Mouse (Mus musculus): Measurements from ENCODE around the gene Cdyl2. TPM values are rescaled to one million over a fixed set of nuclear protein-coding genes. Genes with fewer than 3 reads are reported as not detected.

Cdyl2 gene
- polyA plus RNA-seq, 1 experiment, result 18.7 TPM

GRCm38 (mm10) chr8:116619221-116619620, 113.6 kb downstream of the Cdyl2 start:
- H3K9ac ChIP-seq (ENCODE audit: low read depth, poor library complexity, severe bottlenecking), result no peak overlapping the region
- TF ChIP-seq CTCF (IDR thresholded peaks at IDR 0.05; ENCODE audit: low read depth, low read length), result no peak
- TF ChIP-seq POLR2A (IDR thresholded peaks at IDR 0.05; ENCODE audit: insufficient read depth, low read length), result no peak
- no peak for TF ChIP-seq EP300 (IDR thresholded peaks at IDR 0.05; ENCODE audit: insufficient read depth, low read depth, low read length)
- no peak overlapping the region for H3K27ac ChIP-seq (ENCODE audit: insufficient read depth, low read length)
- H3K4me1 ChIP-seq (ENCODE audit: control insufficient read depth, insufficient read depth, low read length), result peaks cover 3% of the 10 kb centered on the region
- H3K4me3 ChIP-seq (ENCODE audit: low read depth, low read length), result no peak overlapping the region
- peaks cover 36% of the 10 kb centered on the region for H3K36me3 ChIP-seq (ENCODE audit: control insufficient read depth, insufficient read depth, low read length, poor library complexity, severe bottlenecking)
- no peaks in the 10 kb centered on the region for H3K9me3 ChIP-seq (replicated peaks; ENCODE audit: control insufficient read depth, insufficient read depth, low read length, poor library complexity, severe bottlenecking)
- no peaks in the 10 kb centered on the region for H3K27me3 ChIP-seq (ENCODE audit: control insufficient read depth, insufficient read depth, low read length, poor library complexity, severe bottlenecking)

- Histone ChIP-seq H3K9ac (ENCODE audit: low read depth, poor library complexity, severe bottlenecking) (no peak overlapping the region), H3K27me3 (ENCODE audit: control insufficient read depth, insufficient read depth, low read length, poor library complexity, severe bottlenecking) (no peaks in the 10 kb centered on the region), H3K9me3 (replicated peaks; ENCODE audit: control insufficient read depth, insufficient read depth, low read length, poor library complexity, severe bottlenecking) (no peaks in the 10 kb centered on the region), H3K4me3 (ENCODE audit: low read depth, low read length) (no peak overlapping the region), H3K27ac (ENCODE audit: insufficient read depth, low read length) (no peak overlapping the region), H3K36me3 (ENCODE audit: control insufficient read depth, insufficient read depth, low read length, poor library complexity, severe bottlenecking) (peaks cover 36% of the 10 kb centered on the region), H3K4me1 (ENCODE audit: control insufficient read depth, insufficient read depth, low read length) (peaks cover 3% of the 10 kb centered on the region)
- no peak for TF ChIP-seq CTCF (IDR thresholded peaks at IDR 0.05; ENCODE audit: low read depth, low read length)
- no peak for TF ChIP-seq EP300 (IDR thresholded peaks at IDR 0.05; ENCODE audit: insufficient read depth, low read depth, low read length)
- no peak for TF ChIP-seq POLR2A (IDR thresholded peaks at IDR 0.05; ENCODE audit: insufficient read depth, low read length)
Measured at GRCm38 (mm10) chr8:116618797-116619196, 114.0 kb downstream of the Cdyl2 start.

- no peak overlapping the region for H3K27ac ChIP-seq (ENCODE audit: insufficient read depth, low read length)
- H3K4me3 ChIP-seq (ENCODE audit: low read depth, low read length), result no peak overlapping the region
- H3K9ac ChIP-seq (ENCODE audit: low read depth, poor library complexity, severe bottlenecking), result no peak overlapping the region
- H3K27me3 ChIP-seq (ENCODE audit: control insufficient read depth, insufficient read depth, low read length, poor library complexity, severe bottlenecking), result no peaks in the 10 kb centered on the region
- H3K4me1 ChIP-seq (ENCODE audit: control insufficient read depth, insufficient read depth, low read length), result peaks cover 3% of the 10 kb centered on the region
- H3K36me3 ChIP-seq (ENCODE audit: control insufficient read depth, insufficient read depth, low read length, poor library complexity, severe bottlenecking), result peaks cover 33% of the 10 kb centered on the region
- no peaks in the 10 kb centered on the region for H3K9me3 ChIP-seq (replicated peaks; ENCODE audit: control insufficient read depth, insufficient read depth, low read length, poor library complexity, severe bottlenecking)
- TF ChIP-seq CTCF (IDR thresholded peaks at IDR 0.05; ENCODE audit: low read depth, low read length) (no peak), EP300 (IDR thresholded peaks at IDR 0.05; ENCODE audit: insufficient read depth, low read depth, low read length) (no peak), POLR2A (IDR thresholded peaks at IDR 0.05; ENCODE audit: insufficient read depth, low read length) (no peak)
Measured at GRCm38 (mm10) chr8:116617891-116618290, 114.9 kb downstream of the Cdyl2 start.

GRCm38 (mm10) chr8:116616369-116616768, 116.4 kb downstream of the Cdyl2 start:
- peaks cover 24% of the 10 kb centered on the region for H3K36me3 ChIP-seq (ENCODE audit: control insufficient read depth, insufficient read depth, low read length, poor library complexity, severe bottlenecking)
- no peak overlapping the region for H3K4me3 ChIP-seq (ENCODE audit: low read depth, low read length)
- no peak for TF ChIP-seq CTCF (IDR thresholded peaks at IDR 0.05; ENCODE audit: low read depth, low read length)
- no peak for TF ChIP-seq EP300 (IDR thresholded peaks at IDR 0.05; ENCODE audit: insufficient read depth, low read depth, low read length)
- TF ChIP-seq POLR2A (IDR thresholded peaks at IDR 0.05; ENCODE audit: insufficient read depth, low read length), result no peak
- H3K9me3 ChIP-seq (replicated peaks; ENCODE audit: control insufficient read depth, insufficient read depth, low read length, poor library complexity, severe bottlenecking), result no peaks in the 10 kb centered on the region
- no peak overlapping the region for H3K27ac ChIP-seq (ENCODE audit: insufficient read depth, low read length)
- H3K27me3 ChIP-seq (ENCODE audit: control insufficient read depth, insufficient read depth, low read length, poor library complexity, severe bottlenecking), result no peaks in the 10 kb centered on the region
- H3K9ac ChIP-seq (ENCODE audit: low read depth, poor library complexity, severe bottlenecking), result no peak overlapping the region
- peaks cover 3% of the 10 kb centered on the region for H3K4me1 ChIP-seq (ENCODE audit: control insufficient read depth, insufficient read depth, low read length)

GRCm38 (mm10) chr8:116614901-116615300, 117.9 kb downstream of the Cdyl2 start:
- Histone ChIP-seq H3K36me3 (ENCODE audit: control insufficient read depth, insufficient read depth, low read length, poor library complexity, severe bottlenecking) (peaks cover 21% of the 10 kb centered on the region; the same call in 1 of the 2 replicates), H3K9me3 (replicated peaks; ENCODE audit: control insufficient read depth, insufficient read depth, low read length, poor library complexity, severe bottlenecking) (no peaks in the 10 kb centered on the region), H3K27me3 (ENCODE audit: control insufficient read depth, insufficient read depth, low read length, poor library complexity, severe bottlenecking) (no peaks in the 10 kb centered on the region), H3K27ac (ENCODE audit: insufficient read depth, low read length) (no peak overlapping the region), H3K4me3 (ENCODE audit: low read depth, low read length) (no peak overlapping the region), H3K4me1 (ENCODE audit: control insufficient read depth, insufficient read depth, low read length) (peaks cover 5% of the 10 kb centered on the region), H3K9ac (ENCODE audit: low read depth, poor library complexity, severe bottlenecking) (no peak overlapping the region)
- TF ChIP-seq CTCF (IDR thresholded peaks at IDR 0.05; ENCODE audit: low read depth, low read length) (no peak), EP300 (IDR thresholded peaks at IDR 0.05; ENCODE audit: insufficient read depth, low read depth, low read length) (no peak), POLR2A (IDR thresholded peaks at IDR 0.05; ENCODE audit: insufficient read depth, low read length) (no peak)

- peaks cover 5% of the 10 kb centered on the region for H3K4me1 ChIP-seq (ENCODE audit: control insufficient read depth, insufficient read depth, low read length)
- no peaks in the 10 kb centered on the region for H3K27me3 ChIP-seq (ENCODE audit: control insufficient read depth, insufficient read depth, low read length, poor library complexity, severe bottlenecking)
- TF ChIP-seq POLR2A (IDR thresholded peaks at IDR 0.05; ENCODE audit: insufficient read depth, low read length) (no peak), EP300 (IDR thresholded peaks at IDR 0.05; ENCODE audit: insufficient read depth, low read depth, low read length) (no peak), CTCF (IDR thresholded peaks at IDR 0.05; ENCODE audit: low read depth, low read length) (no peak)
- H3K36me3 ChIP-seq (ENCODE audit: control insufficient read depth, insufficient read depth, low read length, poor library complexity, severe bottlenecking), result no peaks in the 10 kb centered on the region
- no peak overlapping the region for H3K9ac ChIP-seq (ENCODE audit: low read depth, poor library complexity, severe bottlenecking)
- peaks cover 5% of the 10 kb centered on the region for H3K9me3 ChIP-seq (replicated peaks; ENCODE audit: control insufficient read depth, insufficient read depth, low read length, poor library complexity, severe bottlenecking)
- no peak overlapping the region for H3K27ac ChIP-seq (ENCODE audit: insufficient read depth, low read length)
- no peak overlapping the region for H3K4me3 ChIP-seq (ENCODE audit: low read depth, low read length)
Measured at GRCm38 (mm10) chr8:116606171-116606570, 126.6 kb downstream of the Cdyl2 start.
